Mouse (Mus musculus): ENCODE measurements around the gene Uggt1. TPM values are rescaled to one million over a fixed set of nuclear protein-coding genes. Genes with fewer than 3 reads are reported as not detected.

The Uggt1 gene
- total RNA-seq, 2 experiments from 2014 or later = 33.6 to 39.2 TPM

- DNase-seq (ENCODE audit: low spot score in 2 of 2) = no peak
Measured at GRCm38 (mm10) chr1:36191966-36192365, 52.6 kb downstream of the Uggt1 start.

DNA sequence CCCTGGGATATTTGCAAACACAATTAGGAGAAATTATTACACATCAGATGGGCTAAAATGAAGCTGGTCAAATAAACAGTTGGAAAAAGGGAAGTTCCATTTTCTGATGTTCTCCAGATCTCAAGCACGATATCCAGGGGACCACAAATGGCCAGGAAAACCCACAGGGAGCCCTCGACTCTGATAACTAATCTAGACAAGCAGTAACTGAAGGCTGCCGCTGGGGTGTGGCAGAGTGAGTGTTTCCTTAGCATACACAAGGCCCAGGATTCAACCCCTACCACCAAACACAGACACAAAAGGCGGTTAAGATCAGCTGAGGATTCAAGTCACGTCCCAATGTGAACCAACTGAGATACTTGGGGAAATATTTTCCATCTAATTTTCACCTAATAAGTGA is 64.5 kb downstream of the Uggt1 start:
- DNase-seq (ENCODE audit: low spot score in 2 of 2) = no peak

- DNase-seq (ENCODE audit: low spot score in 2 of 2) = no peak
Measured at GRCm38 (mm10) chr1:36173461-36173860, 71.1 kb downstream of the Uggt1 start.

DNA sequence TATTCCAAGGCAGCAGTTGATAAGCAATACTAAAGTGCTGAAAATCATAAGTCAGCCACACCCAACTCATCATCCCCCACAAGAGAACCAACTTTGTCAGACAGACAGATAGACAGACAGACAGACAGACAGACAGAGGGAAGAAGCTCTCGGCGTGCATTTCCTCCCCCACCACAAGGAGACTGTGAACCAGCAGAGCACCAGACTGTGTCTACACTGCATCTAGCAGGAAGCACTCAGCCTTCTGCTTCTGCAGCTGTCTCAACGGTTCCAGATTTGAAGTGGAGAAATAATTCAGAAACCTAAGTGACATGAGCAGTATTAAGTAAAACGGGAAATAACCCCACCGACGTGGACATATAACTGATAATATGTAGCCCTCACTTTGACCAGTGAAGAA is 71.6 kb downstream of the Uggt1 start:
- peak; percentile 42 to 57 for DNase-seq (ENCODE audit: low spot score in 2 of 2)

GRCm38 (mm10) chr1:36162687-36163086 is 81.8 kb downstream of the Uggt1 start:
- DNase-seq (ENCODE audit: low spot score in 2 of 2) = no peak

DNA sequence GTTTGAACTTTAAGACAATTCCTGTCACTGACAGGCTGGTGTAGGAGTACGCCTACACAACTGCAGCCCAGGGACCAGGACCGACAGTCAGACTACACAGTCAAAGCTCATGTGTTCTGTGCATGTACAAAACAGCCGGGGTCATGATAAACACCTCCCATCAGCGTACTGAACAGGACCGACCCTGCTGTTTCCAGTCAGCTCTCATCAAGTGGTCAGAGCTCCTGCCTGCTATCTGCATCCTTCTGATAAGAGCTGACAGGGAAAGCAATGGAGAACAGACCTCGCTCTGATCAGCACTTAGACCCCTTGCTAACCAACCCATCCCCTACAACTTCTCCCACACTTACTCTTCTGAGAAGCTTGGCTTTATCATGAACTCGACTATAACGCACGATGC is 83.3 kb downstream of the Uggt1 start:
- DNase-seq (ENCODE audit: low spot score in 2 of 2) = no peak

DNA sequence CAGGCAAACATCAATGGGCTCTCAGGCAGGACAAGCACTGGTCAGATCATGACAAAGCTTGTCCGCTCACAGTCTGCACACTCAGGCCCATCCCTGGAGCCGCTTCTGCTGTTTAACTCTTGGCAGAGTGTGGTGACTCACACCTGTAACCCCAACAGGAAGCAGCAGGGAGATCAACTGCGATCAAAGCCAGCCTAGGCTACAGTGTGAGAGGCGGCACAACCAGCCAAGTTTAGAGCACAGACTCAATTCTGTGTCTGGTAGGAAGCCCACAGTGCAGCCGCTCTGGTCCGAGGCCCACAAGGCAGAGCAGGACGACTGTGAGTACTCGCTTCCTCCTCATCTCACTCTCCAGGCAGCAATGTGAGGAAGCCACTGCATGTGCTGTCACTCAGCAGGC is 84.3 kb downstream of the Uggt1 start:
- DNase-seq (ENCODE audit: low spot score in 2 of 2) = peak in 1 of 2 experiments; percentile 24

DNA sequence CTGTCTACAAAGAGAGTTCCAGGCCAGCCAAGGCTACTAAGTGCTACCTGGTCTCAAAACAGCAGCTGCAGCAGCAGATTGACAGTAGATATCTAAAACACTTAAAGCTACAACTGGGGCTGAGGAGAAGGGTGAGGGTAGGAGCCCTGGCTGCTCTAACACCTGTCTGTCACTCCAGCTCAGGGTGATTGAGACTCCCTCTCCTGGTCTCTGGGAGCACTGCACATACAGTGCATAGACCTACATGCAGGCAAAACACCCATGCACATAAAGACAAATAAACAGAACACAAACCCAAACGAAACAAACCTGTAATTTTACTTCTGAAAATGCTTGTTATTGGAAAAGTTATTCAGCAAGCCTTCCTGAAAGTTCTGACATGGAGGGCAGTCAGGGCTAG is 95.1 kb downstream of the Uggt1 start:
- DNase-seq (ENCODE audit: low spot score in 2 of 2) = peak in 1 of 2 experiments; percentile 49

- DNase-seq (ENCODE audit: low spot score in 2 of 2) = no peak
Measured at GRCm38 (mm10) chr1:36148809-36149208, 95.7 kb downstream of the Uggt1 start.

GRCm38 (mm10) chr1:36145050-36145449 is 99.5 kb downstream of the Uggt1 start:
- peak; percentile 32 to 80 for DNase-seq (ENCODE audit: low spot score in 2 of 2)

- peak in 1 of 2 experiments; percentile 31 for DNase-seq (ENCODE audit: low spot score in 2 of 2)
Measured at GRCm38 (mm10) chr1:36140311-36140710, 104.2 kb downstream of the Uggt1 start.

DNA sequence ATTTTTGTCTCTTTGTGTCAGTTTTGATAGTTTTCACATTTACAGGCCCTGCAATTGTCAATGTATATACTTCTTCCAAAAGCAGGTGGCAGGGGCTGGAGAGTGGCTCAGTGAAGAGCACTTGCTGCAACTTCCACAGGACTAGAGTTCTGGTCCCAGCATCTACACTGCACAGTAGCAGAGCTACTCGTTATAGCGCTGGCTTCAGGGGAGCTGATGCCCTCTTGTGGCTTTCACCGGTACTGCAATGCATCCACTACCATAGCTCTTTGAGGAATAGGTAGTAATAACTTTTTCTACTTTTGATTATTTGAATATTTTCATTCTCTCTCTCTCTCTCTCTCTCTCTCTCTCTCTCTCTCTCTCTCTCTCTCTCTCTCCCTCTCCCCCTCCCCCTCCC is 109.9 kb downstream of the Uggt1 start:
- DNase-seq (ENCODE audit: low spot score in 2 of 2) = peak; percentile 47 to 79

GRCm38 (mm10) chr1:36133647-36134046 is 110.9 kb downstream of the Uggt1 start:
- no peak for DNase-seq (ENCODE audit: low spot score in 2 of 2)

GRCm38 (mm10) chr1:36133041-36133440 is 111.5 kb downstream of the Uggt1 start:
- DNase-seq (ENCODE audit: low spot score in 2 of 2) = no peak

DNA sequence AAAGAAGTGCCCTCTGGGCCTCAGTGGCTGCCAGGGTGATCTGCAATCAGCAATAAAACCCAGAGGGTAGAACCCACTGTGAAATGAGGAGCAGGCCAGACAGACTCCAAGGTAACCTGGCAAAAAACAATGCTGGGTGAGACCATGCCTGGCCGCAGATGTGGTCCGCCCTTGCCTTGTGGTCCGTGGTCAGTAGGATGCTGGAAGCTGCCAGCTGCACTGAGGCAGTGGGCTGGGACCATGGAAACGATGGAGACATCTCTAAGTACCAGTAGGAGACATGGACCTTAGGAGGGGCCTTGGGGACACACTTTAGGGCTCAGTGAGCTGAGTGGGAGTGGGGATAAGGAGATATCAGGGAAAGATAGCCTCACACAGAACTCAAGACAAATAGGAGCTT is 112.3 kb downstream of the Uggt1 start:
- DNase-seq (ENCODE audit: low spot score in 2 of 2) = no peak

GRCm38 (mm10) chr1:36131766-36132165 is 112.8 kb downstream of the Uggt1 start:
- DNase-seq (ENCODE audit: low spot score in 2 of 2) = no peak

- no peak for DNase-seq (ENCODE audit: low spot score in 2 of 2)
Measured at GRCm38 (mm10) chr1:36131154-36131553, 113.4 kb downstream of the Uggt1 start.

- DNase-seq (ENCODE audit: low spot score in 2 of 2) = no peak
Measured at GRCm38 (mm10) chr1:36130307-36131035, 114.0 kb downstream of the Uggt1 start.

GRCm38 (mm10) chr1:36129881-36130280 is 114.6 kb downstream of the Uggt1 start:
- no peak for DNase-seq (ENCODE audit: low spot score in 2 of 2)

DNA sequence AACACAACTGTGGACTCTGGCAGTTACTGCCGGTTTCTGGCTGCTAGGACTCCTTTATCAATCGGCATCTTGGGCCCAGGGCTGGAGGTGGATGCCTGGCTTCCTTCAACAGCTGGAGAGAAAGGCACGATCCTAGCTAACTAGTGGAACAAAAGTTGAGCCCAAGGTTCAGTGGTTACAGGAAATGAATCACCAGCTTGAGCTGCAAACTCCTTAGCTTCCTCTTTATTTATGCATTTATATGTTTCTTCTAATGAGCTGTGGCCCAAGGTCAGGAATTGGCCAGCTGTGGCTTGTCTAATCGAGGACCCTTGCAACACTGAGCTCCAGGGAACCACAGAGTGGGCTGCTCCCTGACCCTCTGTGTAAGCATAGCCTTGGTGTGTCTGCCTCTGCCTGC is 115.4 kb downstream of the Uggt1 start:
- no peak for DNase-seq (ENCODE audit: low spot score in 2 of 2)

- DNase-seq (ENCODE audit: low spot score in 2 of 2) = no peak
Measured at GRCm38 (mm10) chr1:36125076-36125475, 119.4 kb downstream of the Uggt1 start.

GRCm38 (mm10) chr1:36121172-36121571 is 123.3 kb downstream of the Uggt1 start:
- no peak for DNase-seq (ENCODE audit: low spot score in 2 of 2)

DNA sequence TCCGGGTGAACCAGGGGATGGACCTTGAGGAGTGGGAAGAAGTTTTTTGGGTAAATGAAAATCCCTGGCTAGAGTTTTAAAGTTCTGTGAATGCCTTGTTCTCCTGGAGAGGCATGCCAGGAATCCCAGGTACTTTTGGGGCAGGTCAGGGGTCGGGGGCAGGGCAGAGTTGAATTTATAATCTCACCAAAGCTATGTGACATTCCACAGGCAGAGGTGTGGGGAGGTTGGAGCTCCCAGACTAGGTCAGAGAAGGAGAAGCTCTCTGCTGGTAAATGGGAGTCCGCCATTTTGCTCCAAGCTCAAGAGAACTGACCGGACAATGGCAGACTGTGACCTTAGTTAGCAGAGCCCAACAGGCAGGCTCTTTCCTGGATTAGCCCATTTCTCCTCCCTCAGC is 125.1 kb downstream of the Uggt1 start:
- no peak for DNase-seq (ENCODE audit: low spot score in 2 of 2)

Measured in layer of hippocampus, adult 18-20 months (tissue).